Comparison of ENCODE assay signal across 9 mouse cellular contexts in genomic region chr11:48822768-48823512, GRCm38 (mm10). TPM values are rescaled to one million over a fixed set of nuclear protein-coding genes. Genes with fewer than 3 reads are reported as not detected.
DNase-seq lines count a peak whose midpoint lies in the region; ATAC-seq lines count a peak whose summit lies in the region.
"Had no signal": no experiment of that assay in that cellular context is flagged by ENCODE, and none has a peak within 500 bp of the region (broad histone marks: within the 10 kb centered on the region; RNA-seq: fewer than 3 reads in every experiment).

No protein-coding gene starts in this region.

- no peak for DNase-seq in lung, postnatal 36 days
- no peak for DNase-seq in forebrain, embryonic 10.5 days (ENCODE audit: extremely low spot score, low spot score)
- no peak for DNase-seq in cerebellum, postnatal 25 days
- DNase-seq in spleen, adult 18-20 months: no peak
- DNase-seq in urinary bladder, adult 2 months (ENCODE audit: low spot score): no peak
- DNase-seq: gastrocnemius, postnatal 10 days had no signal

- peak overlapping the region; percentile 39 for H3K4me3 ChIP-seq in lung, embryonic 15.5 days
- H3K4me3 ChIP-seq in forebrain, embryonic 10.5 days: peak overlapping the region; percentile 52
- peak overlapping the region; percentile 45 for H3K4me3 ChIP-seq in limb, embryonic 13.5 days
- peak overlapping the region; percentile 39; the same call in 1 of the 2 replicates for H3K4me3 ChIP-seq in stomach, embryonic 15.5 days (replicated peaks)

- 31% methylated on average over 14 of the region's 14 CpGs for WGBS in lung, embryonic 15.5 days
- 34% methylated on average over 14 of the region's 14 CpGs for WGBS in forebrain, embryonic 10.5 days
- 34% methylated on average over 14 of the region's 14 CpGs for WGBS in limb, embryonic 13.5 days
- 35% methylated on average over 14 of the region's 14 CpGs for WGBS in stomach, embryonic 15.5 days

- no peak overlapping the region for H3K9ac ChIP-seq in lung, embryonic 15.5 days
- H3K9ac ChIP-seq in limb, embryonic 13.5 days: no peak overlapping the region
- no peak overlapping the region for H3K9ac ChIP-seq in stomach, embryonic 15.5 days

- H3K36me3 ChIP-seq in lung, embryonic 15.5 days: no peaks in the 10 kb centered on the region
- no peaks in the 10 kb centered on the region for H3K36me3 ChIP-seq in forebrain, embryonic 10.5 days (replicated peaks)
- H3K36me3 ChIP-seq in limb, embryonic 13.5 days: no peaks in the 10 kb centered on the region
- no peaks in the 10 kb centered on the region for H3K36me3 ChIP-seq in stomach, embryonic 15.5 days

- H3K27me3 ChIP-seq in lung, embryonic 15.5 days: peaks cover 5% of the 10 kb centered on the region; the same call in 1 of the 2 replicates
- peaks cover 24% of the 10 kb centered on the region for H3K27me3 ChIP-seq in forebrain, embryonic 10.5 days (ENCODE audit: poor library complexity, severe bottlenecking)
- peaks cover 14% of the 10 kb centered on the region for H3K27me3 ChIP-seq in limb, embryonic 13.5 days
- H3K27me3 ChIP-seq in stomach, embryonic 15.5 days (replicated peaks): peaks cover 10% of the 10 kb centered on the region; the same call in 1 of the 2 replicates

- H3K4me1 ChIP-seq in lung, embryonic 15.5 days: peaks cover 24% of the 10 kb centered on the region
- peaks cover 30% of the 10 kb centered on the region for H3K4me1 ChIP-seq in forebrain, embryonic 10.5 days
- peaks cover 22% of the 10 kb centered on the region; the same call in 1 of the 2 replicates for H3K4me1 ChIP-seq in limb, embryonic 13.5 days
- peaks cover 15% of the 10 kb centered on the region for H3K4me1 ChIP-seq in stomach, embryonic 15.5 days

- no peak for ATAC-seq in lung, embryonic 15.5 days (ENCODE audit: borderline replicate concordance, extremely low read depth, low FRiP score, low TSS enrichment)
- ATAC-seq in limb, embryonic 13.5 days (ENCODE audit: low FRiP score, low read depth): no peak
- no peak for ATAC-seq in stomach, embryonic 15.5 days (ENCODE audit: insufficient read depth, low FRiP score, low read depth)

- no peaks in the 10 kb centered on the region for H3K9me3 ChIP-seq in lung, embryonic 15.5 days
- H3K9me3 ChIP-seq in forebrain, embryonic 10.5 days: peaks cover 6% of the 10 kb centered on the region; the same call in 1 of the 2 replicates
- H3K9me3 ChIP-seq in limb, embryonic 13.5 days: no peaks in the 10 kb centered on the region
- no peaks in the 10 kb centered on the region for H3K9me3 ChIP-seq in stomach, embryonic 15.5 days

- H3K4me2 ChIP-seq in lung, embryonic 15.5 days: peak overlapping the region; percentile 71
- H3K4me2 ChIP-seq in limb, embryonic 13.5 days (replicated peaks): peak overlapping the region; percentile 77
- H3K4me2 ChIP-seq in stomach, embryonic 15.5 days: peak overlapping the region; percentile 78

- H3K27ac ChIP-seq in lung, embryonic 15.5 days: no peak overlapping the region
- no peak overlapping the region for H3K27ac ChIP-seq in forebrain, embryonic 10.5 days
- H3K27ac ChIP-seq in limb, embryonic 13.5 days: no peak overlapping the region
- no peak overlapping the region for H3K27ac ChIP-seq in stomach, embryonic 15.5 days

RNA-seq across cellular contexts. Expression of gene Trim7, which starts 3.0 kb away (rescaled TPM):
- 0.54 and 1.1 TPM in 2 replicates for polyA plus RNA-seq in lung, embryonic 15.5 days (2015; fragmentation: Nextera tagmentation; extraction: Ambion mirVana)
- 0.07 and 0.31 TPM in 2 replicates for polyA plus RNA-seq in forebrain, embryonic 10.5 days (2016; fragmentation: Nextera tagmentation; extraction: Ambion mirVana)
- polyA plus RNA-seq in limb, embryonic 13.5 days (2015; fragmentation: Nextera tagmentation; extraction: Ambion mirVana): 1.0 and 1.2 TPM in 2 replicates
- 2.3 and 2.5 TPM in 2 replicates for polyA plus RNA-seq in stomach, embryonic 15.5 days (2015; fragmentation: Nextera tagmentation; extraction: Ambion mirVana)
- polyA plus RNA-seq in urinary bladder, adult 2 months (2012; rRNA removed): 14.9 and 16.1 TPM in 2 replicates

RNA-seq across cellular contexts. Expression of gene Gm12184, which starts 3.5 kb away (rescaled TPM):
- polyA plus RNA-seq in lung, embryonic 15.5 days (2015; fragmentation: Nextera tagmentation; extraction: Ambion mirVana): 3.0 and 8.2 TPM in 2 replicates
- polyA plus RNA-seq in forebrain, embryonic 10.5 days (2016; fragmentation: Nextera tagmentation; extraction: Ambion mirVana): 2.3 and 4.3 TPM in 2 replicates
- 3.1 and 4.9 TPM in 2 replicates for polyA plus RNA-seq in limb, embryonic 13.5 days (2015; fragmentation: Nextera tagmentation; extraction: Ambion mirVana)
- 10.3 and 16.4 TPM in 2 replicates for polyA plus RNA-seq in stomach, embryonic 15.5 days (2015; fragmentation: Nextera tagmentation; extraction: Ambion mirVana)
- polyA plus RNA-seq in urinary bladder, adult 2 months (2012; rRNA removed): 20.8 and 23.2 TPM in 2 replicates

RNA-seq across cellular contexts. Expression of gene Trim41, which starts 5.8 kb away (rescaled TPM):
- 5.4 and 5.7 TPM in 2 replicates for polyA plus RNA-seq in lung, embryonic 15.5 days (2015; fragmentation: Nextera tagmentation; extraction: Ambion mirVana)
- 4.0 and 4.6 TPM in 2 replicates for polyA plus RNA-seq in forebrain, embryonic 10.5 days (2016; fragmentation: Nextera tagmentation; extraction: Ambion mirVana)
- 7.8 and 8.7 TPM in 2 replicates for polyA plus RNA-seq in limb, embryonic 13.5 days (2015; fragmentation: Nextera tagmentation; extraction: Ambion mirVana)
- 5.0 and 6.7 TPM in 2 replicates for polyA plus RNA-seq in stomach, embryonic 15.5 days (2015; fragmentation: Nextera tagmentation; extraction: Ambion mirVana)
- 34.8 and 37.5 TPM in 2 replicates for polyA plus RNA-seq in urinary bladder, adult 2 months (2012; rRNA removed)

RNA-seq across cellular contexts. Expression of gene Rack1, which starts 22.8 kb away (rescaled TPM):
- 699 and 713 TPM in 2 replicates for polyA plus RNA-seq in lung, embryonic 15.5 days (2015; fragmentation: Nextera tagmentation; extraction: Ambion mirVana)
- polyA plus RNA-seq in forebrain, embryonic 10.5 days (2016; fragmentation: Nextera tagmentation; extraction: Ambion mirVana): 850 and 861 TPM in 2 replicates
- polyA plus RNA-seq in limb, embryonic 13.5 days (2015; fragmentation: Nextera tagmentation; extraction: Ambion mirVana): 706 and 735 TPM in 2 replicates
- 732 and 736 TPM in 2 replicates for polyA plus RNA-seq in stomach, embryonic 15.5 days (2015; fragmentation: Nextera tagmentation; extraction: Ambion mirVana)
- 1,217 and 1,275 TPM in 2 replicates for polyA plus RNA-seq in urinary bladder, adult 2 months (2012; rRNA removed)

RNA-seq across cellular contexts. Expression of gene Irgm1, which starts 48.5 kb away (rescaled TPM):
- polyA plus RNA-seq in lung, embryonic 15.5 days (2015; fragmentation: Nextera tagmentation; extraction: Ambion mirVana): 9.6 and 11.8 TPM in 2 replicates
- 1.2 and 1.6 TPM in 2 replicates for polyA plus RNA-seq in forebrain, embryonic 10.5 days (2016; fragmentation: Nextera tagmentation; extraction: Ambion mirVana)
- 4.6 and 5.4 TPM in 2 replicates for polyA plus RNA-seq in limb, embryonic 13.5 days (2015; fragmentation: Nextera tagmentation; extraction: Ambion mirVana)
- 12.8 and 14.3 TPM in 2 replicates for polyA plus RNA-seq in stomach, embryonic 15.5 days (2015; fragmentation: Nextera tagmentation; extraction: Ambion mirVana)
- polyA plus RNA-seq in urinary bladder, adult 2 months (2012; rRNA removed): 30.5 and 54.8 TPM in 2 replicates
